Mouse (Mus musculus) midbrain, postnatal 0 days (tissue): ENCODE measurements around the gene Dtnb. TPM values are rescaled to one million over a fixed set of nuclear protein-coding genes. Genes with fewer than 3 reads are reported as not detected.
A peak's percentile ranks its signal among the peaks of the same experiment; 100 is the strongest.

ENCODE experiments used
- ATAC-seq: fragments of 200-750 bp; cut with Nextera tagmentation; 2 replicates; pipeline ENCODE4 v1.8.0; 2017; ENCODE audit warnings: moderate number of reproducible peaks, mild to moderate bottlenecking, moderate TSS enrichment, moderate library complexity; ENCODE audit not compliant: low FRiP score
- DNase-seq: peaks from one replicate; pipeline ENCODE4 v3.0.0-alpha.2; 2015; ENCODE audit warnings: low spot score
- H3K27ac ChIP-seq: fragments of 300-500 bp; sonication (generic); 2 replicates; pipeline ENCODE4 v1.5.1; 2014; ENCODE audit warnings: low read depth, mild to moderate bottlenecking, low read length, mixed read lengths
- H3K27me3 ChIP-seq: fragments of 300-500 bp; sonication (generic); 2 replicates; pipeline ENCODE4 v1.6.1; 2014; ENCODE audit warnings: low read length, control low read depth, mixed read lengths; ENCODE audit not compliant: insufficient read depth
- H3K36me3 ChIP-seq: fragments of 300-500 bp; sonication (generic); 2 replicates; pipeline ENCODE4 v1.6.1; 2014; ENCODE audit warnings: low read length, control low read depth, mixed read lengths; ENCODE audit not compliant: insufficient read depth
- H3K4me1 ChIP-seq: fragments of 300-500 bp; sonication (generic); 2 replicates; pipeline ENCODE4 v1.6.1; 2014; ENCODE audit warnings: mild to moderate bottlenecking, control low read depth, antibody characterized with exemption, low read length, mixed read lengths; ENCODE audit not compliant: insufficient read depth
- H3K4me2 ChIP-seq: fragments of 300-500 bp; sonication (generic); 2 replicates; pipeline ENCODE4 v1.6.1; 2014; ENCODE audit warnings: low read depth, mild to moderate bottlenecking, low read length, mixed read lengths; ENCODE audit not compliant: poor library complexity, severe bottlenecking
- H3K4me3 ChIP-seq: fragments of 300-500 bp; sonication (generic); 2 replicates; pipeline ENCODE4 v1.5.1; 2014; ENCODE audit warnings: low read depth, mild to moderate bottlenecking, low read length, moderate library complexity
- H3K9ac ChIP-seq: fragments of 300-500 bp; sonication (generic); replicated peaks from 2 replicates; pipeline ENCODE4 v1.6.1; 2014; ENCODE audit warnings: mild to moderate bottlenecking, low read length, moderate library complexity, mixed read lengths; ENCODE audit not compliant: poor library complexity, severe bottlenecking
- H3K9me3 ChIP-seq: fragments of 300-500 bp; sonication (generic); 2 replicates; pipeline ENCODE4 v1.6.1; 2016; ENCODE audit warnings: low read length, control low read depth
- CTCF ChIP-seq: IDR thresholded peaks from 2 replicates; pipeline ENCODE4 v1.5.1; 2016; ENCODE audit warnings: antibody characterized with exemption, mild to moderate bottlenecking
- WGBS: fragments of 180-500 bp; shearing (Covaris S2); extraction: QIAGEN DNeasy Blood & Tissue Kit; methylation state at CpG from one replicate; pipeline ENCODE4 v1.1.7; 2014; 5-methylcytosine and 5-hydroxymethylcytosine counted together
- polyA plus RNA-seq: library from polyadenylated mRNA; unstranded; fragments of >200 nt; fragmentation: Nextera tagmentation; extraction: Ambion mirVana; gene quantifications from 2 replicates; pipeline ENCODE4 v1.2.1, GENCODE M21; 2015
- total RNA-seq: library from RNA; depleted of rRNA; stranded (reverse); fragments of >200 nt; gene quantifications from 2 replicates; pipeline ENCODE4 v1.2.3, GENCODE M21; 2014

Gene Dtnb
- total and polyA plus RNA-seq, 2 experiments from 2014 or later = 52.0 to 57.3 TPM

DNA sequence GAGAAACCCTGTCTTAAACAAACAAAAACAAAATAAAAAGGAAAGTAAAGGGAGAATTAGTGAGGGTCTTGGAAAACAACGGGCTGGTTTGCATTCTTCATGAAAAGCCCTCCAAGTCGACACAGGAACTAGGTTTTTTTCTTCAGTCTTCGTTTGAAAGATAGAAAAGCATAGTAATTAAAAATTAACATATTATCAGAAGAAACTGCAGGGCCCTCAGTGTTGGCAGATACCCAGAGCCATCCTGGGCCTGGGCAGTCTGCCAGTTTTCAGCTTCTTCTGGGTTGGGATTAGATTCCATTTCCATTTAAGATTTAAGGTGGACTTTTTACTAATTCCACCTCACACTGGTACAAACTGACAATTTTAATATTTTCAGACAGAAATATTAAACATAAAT is 151.6 kb downstream of the Dtnb start:
- Histone ChIP-seq H3K9ac (no peak overlapping the region), H3K9me3 (no peaks in the 10 kb centered on the region), H3K4me1 (no peaks in the 10 kb centered on the region), H3K27me3 (no peaks in the 10 kb centered on the region), H3K27ac (no peak overlapping the region), H3K4me2 (no peak overlapping the region), H3K36me3 (no peaks in the 10 kb centered on the region), H3K4me3 (no peak overlapping the region)
- DNase-seq (peak; percentile 67), ATAC-seq (no peak)
- no peak for TF ChIP-seq CTCF
- 34% methylated on average over 3 of the region's 3 CpGs for WGBS

DNA sequence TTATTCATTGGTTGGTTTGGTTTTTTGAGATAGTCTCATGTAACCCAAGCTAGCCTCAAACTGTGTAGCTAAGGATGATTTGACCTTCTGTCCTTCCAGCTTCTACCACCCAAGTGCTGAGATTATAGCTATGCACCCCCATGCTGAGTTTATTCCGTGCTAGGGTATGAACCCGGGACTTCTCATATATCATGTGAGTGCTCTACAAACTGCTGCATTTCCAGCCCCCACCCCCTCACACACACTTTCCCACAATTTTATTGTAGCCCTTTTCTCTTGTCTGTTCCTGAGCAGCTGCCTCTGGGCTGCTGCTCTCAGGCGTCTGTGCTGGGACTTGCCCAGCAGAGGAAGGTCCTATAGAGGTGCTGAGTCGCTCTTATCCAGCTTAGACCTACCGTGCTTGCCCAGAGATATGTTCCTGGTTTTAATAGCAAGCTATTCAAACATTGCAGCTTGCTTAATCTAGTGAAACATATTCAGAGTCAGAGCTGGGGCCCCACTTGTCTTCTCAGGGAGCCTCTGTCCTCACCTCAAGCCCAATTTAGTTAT is 152.7 kb downstream of the Dtnb start:
- H3K27ac ChIP-seq = no peak overlapping the region
- no peak for TF ChIP-seq CTCF
- no peak overlapping the region for H3K4me2 ChIP-seq
- 62% methylated on average over 5 of the region's 5 CpGs for WGBS
- ATAC-seq (no peak), DNase-seq (no peak)
- no peak overlapping the region for H3K9ac ChIP-seq
- no peaks in the 10 kb centered on the region for H3K27me3 ChIP-seq
- no peak overlapping the region for H3K4me3 ChIP-seq
- no peaks in the 10 kb centered on the region for H3K4me1 ChIP-seq
- H3K36me3 ChIP-seq = no peaks in the 10 kb centered on the region
- H3K9me3 ChIP-seq = no peaks in the 10 kb centered on the region

DNA sequence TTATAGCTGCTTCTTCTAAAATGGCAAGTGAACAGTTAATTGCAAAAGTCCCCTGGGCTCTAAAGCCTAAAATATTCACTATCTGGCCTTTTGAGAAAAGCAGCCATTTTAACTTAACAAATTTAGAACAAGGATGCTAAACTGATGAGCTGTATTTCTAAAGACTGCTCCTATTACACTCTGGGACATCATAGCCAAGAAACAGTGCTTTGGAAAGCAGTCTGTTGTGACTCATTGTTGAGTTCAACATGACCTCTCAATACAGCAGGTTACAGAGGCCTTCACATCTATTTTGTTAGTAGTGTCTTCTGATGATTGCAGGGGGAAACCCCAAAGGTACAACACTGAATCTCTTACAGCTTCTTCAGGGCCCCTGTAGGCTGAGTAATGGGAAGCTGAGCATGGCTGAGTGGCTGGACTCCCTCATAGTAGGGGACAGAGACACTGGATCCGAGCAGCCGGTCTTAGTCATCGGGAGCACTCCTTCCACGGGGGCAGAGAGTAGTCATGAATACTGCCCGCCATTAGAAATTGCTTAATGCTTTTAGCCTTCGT is 157.4 kb downstream of the Dtnb start:
- TF ChIP-seq CTCF = no peak
- Histone ChIP-seq H3K27ac (no peak overlapping the region), H3K27me3 (no peaks in the 10 kb centered on the region), H3K9me3 (no peaks in the 10 kb centered on the region), H3K4me3 (no peak overlapping the region), H3K9ac (no peak overlapping the region), H3K4me1 (no peaks in the 10 kb centered on the region), H3K4me2 (no peak overlapping the region), H3K36me3 (no peaks in the 10 kb centered on the region)
- WGBS = 88% methylated on average over 6 of the region's 6 CpGs
- no peak for ATAC-seq
- no peak for DNase-seq

DNA sequence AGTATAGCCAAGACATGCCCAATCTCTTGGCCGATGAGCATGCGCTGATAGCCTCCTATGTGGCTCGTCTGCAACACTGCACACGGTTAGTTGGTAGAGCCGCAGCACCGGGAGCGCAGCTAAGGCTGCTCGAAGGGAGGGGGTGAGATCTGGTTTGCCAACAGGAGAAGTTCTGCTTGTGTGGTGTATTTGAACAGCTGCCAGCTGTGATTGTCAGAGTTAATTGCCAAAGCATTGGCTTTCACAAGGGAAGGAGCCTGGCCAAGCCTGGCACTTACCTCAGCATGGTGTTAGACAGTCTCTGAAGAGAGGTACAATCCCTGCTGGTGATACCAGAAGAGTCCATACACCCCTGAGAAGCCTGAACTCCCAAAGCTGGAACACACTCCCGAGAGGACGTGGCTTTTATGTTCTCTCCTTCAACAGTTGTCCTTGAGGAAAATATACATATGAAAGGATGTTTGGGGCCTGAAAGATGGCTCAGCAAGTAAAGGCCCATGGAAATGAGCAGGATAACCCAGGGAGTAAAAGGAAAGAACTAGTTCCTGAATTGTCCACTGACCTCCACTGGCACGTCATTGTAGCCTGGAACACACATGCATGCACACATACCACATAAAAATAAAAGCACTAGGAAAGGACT is 160.6 kb downstream of the Dtnb start:
- no peak overlapping the region for H3K9ac ChIP-seq
- no peak for TF ChIP-seq CTCF
- peak; percentile 85 for DNase-seq
- no peaks in the 10 kb centered on the region for H3K27me3 ChIP-seq
- H3K36me3 ChIP-seq = no peaks in the 10 kb centered on the region
- H3K27ac ChIP-seq = no peak overlapping the region
- no peak for ATAC-seq
- WGBS = 57% methylated on average over 11 of the region's 11 CpGs
- H3K4me2 ChIP-seq = no peak overlapping the region
- no peaks in the 10 kb centered on the region for H3K9me3 ChIP-seq
- no peaks in the 10 kb centered on the region for H3K4me1 ChIP-seq
- no peak overlapping the region for H3K4me3 ChIP-seq

DNA sequence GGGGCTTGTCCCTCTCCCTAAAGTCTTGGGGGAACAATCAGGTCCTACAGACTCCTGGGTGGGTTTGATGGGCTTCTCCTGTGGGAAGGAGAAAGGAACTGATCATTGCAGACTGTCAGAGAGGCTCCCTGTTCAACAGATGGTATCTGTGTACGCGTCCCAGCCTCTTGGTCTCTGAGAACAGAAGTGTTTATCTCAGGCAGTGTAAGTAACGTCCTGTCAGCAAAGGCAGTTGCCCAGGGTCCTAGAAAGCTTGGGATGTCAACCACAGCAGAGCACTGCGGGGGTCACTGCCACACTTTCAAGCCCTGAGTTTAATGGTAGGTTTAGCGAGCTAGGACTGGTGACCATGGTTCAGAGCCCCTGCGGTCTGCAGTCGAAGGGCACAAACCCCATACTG is 161.1 kb downstream of the Dtnb start:
- ATAC-seq (no peak), DNase-seq (no peak)
- Histone ChIP-seq H3K27ac (no peak overlapping the region), H3K4me2 (no peak overlapping the region), H3K27me3 (no peaks in the 10 kb centered on the region), H3K36me3 (no peaks in the 10 kb centered on the region), H3K4me3 (no peak overlapping the region), H3K9me3 (no peaks in the 10 kb centered on the region), H3K9ac (no peak overlapping the region), H3K4me1 (no peaks in the 10 kb centered on the region)
- 84% methylated on average over 7 of the region's 7 CpGs for WGBS
- TF ChIP-seq CTCF = no peak

DNA sequence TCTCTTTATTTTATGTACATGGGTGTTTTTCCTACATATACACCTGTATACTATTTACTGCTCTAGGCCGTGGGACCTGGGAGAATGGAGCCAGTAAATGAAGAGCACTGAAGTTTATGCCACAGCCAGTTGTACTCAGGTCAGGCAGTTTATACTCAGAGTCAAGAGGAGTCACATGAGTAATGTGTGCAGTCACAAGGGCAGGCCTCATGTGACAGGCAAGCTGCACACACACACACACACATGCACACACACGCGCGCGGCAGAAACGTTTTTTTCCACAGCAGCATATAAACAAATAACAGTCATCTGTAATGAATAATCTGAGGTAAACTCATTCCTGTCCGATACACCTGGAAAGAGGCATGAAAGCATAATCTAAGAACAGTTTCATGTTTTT is 164.8 kb downstream of the Dtnb start:
- no peaks in the 10 kb centered on the region for H3K4me1 ChIP-seq
- ATAC-seq = no peak
- no peak overlapping the region for H3K4me2 ChIP-seq
- no peaks in the 10 kb centered on the region for H3K27me3 ChIP-seq
- no peak overlapping the region for H3K4me3 ChIP-seq
- H3K9ac ChIP-seq = no peak overlapping the region
- no peaks in the 10 kb centered on the region for H3K9me3 ChIP-seq
- H3K27ac ChIP-seq = no peak overlapping the region
- no peak for DNase-seq
- TF ChIP-seq CTCF = no peak
- 92% methylated on average over 7 of the region's 7 CpGs for WGBS
- no peaks in the 10 kb centered on the region for H3K36me3 ChIP-seq
